Mouse (Mus musculus): ENCODE results near the gene Cav3. TPM values are rescaled to one million over a fixed set of nuclear protein-coding genes. Genes with fewer than 3 reads are reported as not detected.

Cav3 gene
- polyA plus RNA-seq, 1 experiment = not detected

DNA sequence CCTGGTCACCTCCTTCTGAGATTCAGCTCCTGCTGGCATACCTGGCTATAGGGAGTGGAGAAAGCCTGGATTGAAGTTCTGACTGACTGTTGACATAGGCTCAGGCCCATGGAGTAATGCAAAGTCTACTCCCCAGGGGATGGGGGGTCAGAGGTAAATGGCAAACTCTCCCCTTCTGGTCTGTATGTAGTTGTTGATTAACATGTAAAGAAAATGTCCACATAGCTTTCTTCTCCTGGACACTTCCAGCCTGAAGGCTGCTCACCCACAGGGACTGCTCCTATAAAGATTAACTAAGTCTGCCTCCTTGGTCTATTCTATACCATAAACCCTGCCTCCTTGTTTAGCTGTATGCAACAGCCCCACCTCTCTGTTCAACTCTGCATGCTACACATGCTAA, 6.7 kb downstream of the Cav3 start:
- Histone ChIP-seq H3K4me3 (ENCODE audit: insufficient read depth, low read depth, low read length) (no peak overlapping the region), H3K27ac (ENCODE audit: insufficient read depth, low read depth, low read length) (no peak overlapping the region)
- TF ChIP-seq CTCF (IDR thresholded peaks at IDR 0.05; ENCODE audit: insufficient read depth, low read depth, low read length) = no peak

DNA sequence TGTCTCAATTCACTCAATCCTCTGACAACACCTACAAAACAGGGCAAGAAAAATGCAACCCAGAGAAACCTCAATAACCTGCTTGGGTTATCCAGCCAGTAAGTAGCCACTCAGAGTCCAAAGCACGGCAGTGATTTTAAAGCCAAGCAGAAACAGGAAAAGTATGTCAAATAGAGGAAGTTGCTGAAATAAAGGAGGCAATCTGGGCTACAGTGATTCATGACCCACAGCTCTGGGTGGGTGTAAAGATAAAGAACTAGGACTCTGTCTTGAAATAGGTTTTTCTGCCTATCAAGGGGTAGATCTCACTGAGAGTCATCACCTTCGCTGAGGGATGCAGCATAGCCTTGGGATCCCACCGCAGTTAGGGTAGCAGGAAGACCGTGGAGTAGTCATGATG, 12.3 kb downstream of the Cav3 start:
- TF ChIP-seq POLR2A (IDR thresholded peaks at IDR 0.05; ENCODE audit: insufficient read depth, low read depth, low read length) (no peak), CTCF (IDR thresholded peaks at IDR 0.05; ENCODE audit: insufficient read depth, low read depth, low read length) (no peak)
- 94% methylated on average over 4 of the region's 4 CpGs for WGBS

More for the DNA sequence above, 6.7 kb downstream of the Cav3 start:
- peaks cover 3% of the 10 kb centered on the region for H3K4me1 ChIP-seq (ENCODE audit: control insufficient read depth, insufficient read depth, low read length)

DNA sequence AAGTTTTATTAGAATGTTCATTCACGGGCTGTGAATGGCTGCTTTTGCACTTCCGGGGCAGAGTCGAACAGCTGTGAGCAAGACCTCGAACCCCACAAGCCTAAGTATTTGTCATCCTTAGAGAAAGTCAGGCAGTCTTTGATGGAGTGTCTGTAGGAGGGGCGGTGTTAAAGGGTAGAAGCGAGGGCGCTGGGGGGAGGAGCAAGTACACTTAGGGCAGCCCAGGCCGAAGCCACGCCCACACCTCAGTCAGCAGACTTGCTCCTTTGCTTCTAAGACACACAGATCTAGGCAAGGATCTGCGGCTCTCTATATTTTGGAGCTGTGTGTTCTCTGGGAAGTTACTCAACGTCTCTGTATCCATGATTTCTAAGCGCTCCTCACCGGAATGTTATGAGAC, 20.6 kb downstream of the Cav3 start:
- Histone ChIP-seq H3K27ac (ENCODE audit: insufficient read depth, low read depth, low read length) (no peak overlapping the region), H3K4me3 (ENCODE audit: insufficient read depth, low read depth, low read length) (no peak overlapping the region), H3K4me1 (ENCODE audit: control insufficient read depth, insufficient read depth, low read length) (no peaks in the 10 kb centered on the region)
- 65% methylated on average over 13 of the region's 13 CpGs for WGBS
- TF ChIP-seq CTCF (IDR thresholded peaks at IDR 0.05; ENCODE audit: insufficient read depth, low read depth, low read length) = no peak
- no peak for TF ChIP-seq POLR2A (IDR thresholded peaks at IDR 0.05; ENCODE audit: insufficient read depth, low read depth, low read length)

More for the DNA sequence above, 12.3 kb downstream of the Cav3 start:
- Histone ChIP-seq H3K4me3 (ENCODE audit: insufficient read depth, low read depth, low read length) (no peak overlapping the region), H3K27ac (ENCODE audit: insufficient read depth, low read depth, low read length) (no peak overlapping the region), H3K4me1 (ENCODE audit: control insufficient read depth, insufficient read depth, low read length) (no peaks in the 10 kb centered on the region)

DNA sequence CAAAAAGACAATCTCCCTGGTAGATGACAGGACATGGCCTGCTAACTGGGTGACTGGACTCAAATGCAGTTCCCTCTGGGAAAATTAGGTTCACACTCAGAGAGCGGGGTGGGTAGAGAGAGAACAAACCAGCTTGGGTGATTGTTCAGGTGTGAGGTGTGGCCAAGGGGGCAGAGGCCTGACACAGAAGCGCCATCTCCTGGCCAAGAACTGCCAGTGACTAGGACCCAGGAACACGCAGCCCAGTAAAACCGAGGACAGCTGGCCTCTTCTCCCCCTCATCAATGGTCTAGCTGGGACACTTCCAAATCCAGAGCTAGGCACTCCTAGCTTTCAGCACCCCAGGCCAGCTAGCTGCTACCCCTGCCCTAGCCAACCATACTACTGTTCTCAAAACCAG, 25.0 kb downstream of the Cav3 start:
- peaks cover 7% of the 10 kb centered on the region for H3K4me1 ChIP-seq (ENCODE audit: control insufficient read depth, insufficient read depth, low read length)
- H3K27ac ChIP-seq (ENCODE audit: insufficient read depth, low read depth, low read length) = no peak overlapping the region
- no peak overlapping the region for H3K4me3 ChIP-seq (ENCODE audit: insufficient read depth, low read depth, low read length)
- peak; percentile 45; the same call in 1 of the 2 replicates for TF ChIP-seq CTCF (IDR thresholded peaks at IDR 0.05; ENCODE audit: insufficient read depth, low read depth, low read length)
- no peak for TF ChIP-seq POLR2A (IDR thresholded peaks at IDR 0.05; ENCODE audit: insufficient read depth, low read depth, low read length)
- WGBS = 35% methylated on average over 4 of the region's 4 CpGs

DNA sequence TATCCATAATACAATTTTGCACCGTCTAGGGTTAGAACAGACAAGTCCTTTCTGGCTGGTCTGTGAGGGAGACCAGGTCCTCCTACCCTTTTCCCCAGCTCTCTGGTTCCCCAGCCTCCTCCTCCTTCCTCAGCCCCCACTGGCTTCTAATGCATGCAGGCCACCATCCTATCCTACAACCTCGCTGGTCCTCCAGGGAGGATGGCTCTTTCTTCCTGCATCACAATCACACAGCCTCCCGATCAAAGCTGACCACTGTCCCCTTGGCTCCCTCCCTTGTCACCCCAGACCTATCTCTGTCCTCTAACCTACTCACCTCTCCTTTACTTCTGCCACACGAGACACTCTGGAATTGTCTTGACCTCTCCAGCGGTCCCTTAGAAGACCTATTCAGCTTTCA, 28.7 kb downstream of the Cav3 start:
- no peak for TF ChIP-seq CTCF (IDR thresholded peaks at IDR 0.05; ENCODE audit: insufficient read depth, low read depth, low read length)
- no peak for TF ChIP-seq POLR2A (IDR thresholded peaks at IDR 0.05; ENCODE audit: insufficient read depth, low read depth, low read length)
- Histone ChIP-seq H3K27ac (ENCODE audit: insufficient read depth, low read depth, low read length) (no peak overlapping the region), H3K4me3 (ENCODE audit: insufficient read depth, low read depth, low read length) (no peak overlapping the region), H3K4me1 (ENCODE audit: control insufficient read depth, insufficient read depth, low read length) (peaks cover 20% of the 10 kb centered on the region)
- WGBS = 93% methylated on average over 5 of the region's 5 CpGs

DNA sequence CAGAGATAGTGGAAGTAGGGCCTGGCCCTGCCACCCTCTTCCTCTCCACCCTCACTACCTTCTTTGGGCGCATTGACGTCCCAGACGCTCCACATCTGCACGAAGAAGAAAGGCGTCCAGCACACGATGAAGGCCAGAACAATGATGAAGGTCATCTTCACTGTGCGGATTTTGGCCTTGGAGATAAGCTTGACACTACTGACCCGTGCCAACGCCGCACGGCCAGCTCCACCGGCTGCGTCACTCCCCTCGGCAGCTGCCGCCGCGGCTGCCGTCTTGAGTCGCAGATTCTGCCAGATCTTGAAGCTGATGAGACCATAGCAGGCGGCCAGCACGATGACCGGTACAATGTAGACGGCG, 29.5 kb downstream of the Cav3 start:
- H3K27ac ChIP-seq (ENCODE audit: insufficient read depth, low read depth, low read length) = no peak overlapping the region
- 35% methylated on average over 24 of the region's 24 CpGs for WGBS
- no peak for TF ChIP-seq CTCF (IDR thresholded peaks at IDR 0.05; ENCODE audit: insufficient read depth, low read depth, low read length)
- no peak for TF ChIP-seq POLR2A (IDR thresholded peaks at IDR 0.05; ENCODE audit: insufficient read depth, low read depth, low read length)
- peaks cover 20% of the 10 kb centered on the region for H3K4me1 ChIP-seq (ENCODE audit: control insufficient read depth, insufficient read depth, low read length)
- peak overlapping the region; percentile 38 for H3K4me3 ChIP-seq (ENCODE audit: insufficient read depth, low read depth, low read length)

DNA sequence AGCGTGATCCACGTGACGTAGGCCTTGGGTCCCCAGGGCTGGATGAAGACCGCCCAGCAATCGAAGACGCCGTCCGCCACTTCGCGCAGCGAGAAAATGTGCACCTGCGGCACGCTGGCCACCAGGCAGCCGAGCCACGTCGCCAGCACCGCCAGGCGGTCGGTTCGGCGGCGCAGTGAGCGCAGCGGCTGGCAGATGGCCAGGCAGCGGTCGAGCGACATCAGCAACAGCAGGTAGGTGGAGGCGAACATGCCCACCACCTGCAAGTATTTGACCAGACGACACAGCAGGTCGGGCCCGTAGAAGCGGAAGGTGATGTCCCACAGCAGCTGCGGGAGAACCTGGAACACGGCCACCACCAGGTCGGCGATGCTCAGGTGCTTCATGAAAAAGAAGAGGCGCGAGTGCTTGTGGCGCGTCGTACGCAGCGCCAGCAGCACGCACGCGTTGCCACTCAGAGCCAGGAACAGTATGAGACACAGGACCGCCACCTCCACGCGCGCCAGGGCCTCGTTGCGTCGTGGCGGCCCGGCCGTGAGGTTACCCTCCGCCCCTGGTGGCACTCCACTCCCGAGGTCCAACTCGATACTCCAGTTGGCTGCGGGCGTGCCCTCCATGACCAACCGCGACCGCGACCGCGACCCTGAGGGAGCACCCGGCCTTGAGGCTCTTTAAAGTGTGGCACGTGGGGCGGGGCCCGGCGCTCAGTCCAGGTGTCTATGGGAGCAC, 30.0 kb downstream of the Cav3 start:
- H3K4me3 ChIP-seq (ENCODE audit: insufficient read depth, low read depth, low read length) = peak overlapping the region; percentile 38
- WGBS = 4% methylated on average over 72 of the region's 72 CpGs
- no peak overlapping the region for H3K27ac ChIP-seq (ENCODE audit: insufficient read depth, low read depth, low read length)
- no peak for TF ChIP-seq POLR2A (IDR thresholded peaks at IDR 0.05; ENCODE audit: insufficient read depth, low read depth, low read length)
- TF ChIP-seq CTCF (IDR thresholded peaks at IDR 0.05; ENCODE audit: insufficient read depth, low read depth, low read length) = no peak
- peaks cover 20% of the 10 kb centered on the region for H3K4me1 ChIP-seq (ENCODE audit: control insufficient read depth, insufficient read depth, low read length)

DNA sequence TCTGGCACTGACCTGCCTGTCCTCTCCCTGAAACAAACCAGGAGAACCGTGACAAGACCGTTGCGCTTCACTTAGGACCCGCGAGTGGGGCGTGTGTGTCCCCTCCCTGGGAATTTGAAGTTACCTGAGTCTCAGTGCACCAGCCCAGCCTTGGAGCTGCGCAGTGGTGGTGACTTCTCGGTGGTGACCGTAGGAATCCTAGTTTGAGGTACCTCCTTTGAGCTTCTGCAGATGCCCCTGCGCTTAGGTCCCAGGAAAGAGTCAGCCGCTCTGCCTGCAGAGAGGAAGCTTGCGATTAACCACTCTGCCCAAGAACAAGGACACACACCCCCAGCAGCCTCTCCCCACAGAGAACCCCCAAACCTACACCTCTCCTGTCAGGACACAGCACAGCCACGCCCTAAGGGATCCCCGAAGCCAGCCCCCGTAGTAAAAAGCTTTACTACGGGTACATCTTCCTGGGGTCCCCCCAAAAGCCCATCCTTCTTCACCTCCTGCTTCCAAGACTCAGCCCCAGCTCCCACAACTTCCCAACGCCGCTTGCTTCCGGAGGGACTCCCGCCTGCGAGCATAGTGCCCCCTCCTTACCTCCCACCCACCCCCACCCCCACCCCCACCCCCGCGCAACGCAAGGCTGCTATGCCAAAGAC, 30.7 kb downstream of the Cav3 start, which contains the start of gene Oxtr:
Gene Oxtr, minus strand, starts transcription at position 34 of the 650 bp plus-strand sequence.
- Histone ChIP-seq H3K4me1 (ENCODE audit: control insufficient read depth, insufficient read depth, low read length) (peaks cover 22% of the 10 kb centered on the region), H3K27ac (ENCODE audit: insufficient read depth, low read depth, low read length) (no peak within 1 kb of the TSS), H3K4me3 (ENCODE audit: insufficient read depth, low read depth, low read length) (peak within 1 kb of the TSS; percentile 50)
- WGBS = 5% methylated on average over 24 of the region's 24 CpGs
- TF ChIP-seq CTCF (IDR thresholded peaks at IDR 0.05; ENCODE audit: insufficient read depth, low read depth, low read length) = no peak
- TF ChIP-seq POLR2A (IDR thresholded peaks at IDR 0.05; ENCODE audit: insufficient read depth, low read depth, low read length) = no peak

DNA sequence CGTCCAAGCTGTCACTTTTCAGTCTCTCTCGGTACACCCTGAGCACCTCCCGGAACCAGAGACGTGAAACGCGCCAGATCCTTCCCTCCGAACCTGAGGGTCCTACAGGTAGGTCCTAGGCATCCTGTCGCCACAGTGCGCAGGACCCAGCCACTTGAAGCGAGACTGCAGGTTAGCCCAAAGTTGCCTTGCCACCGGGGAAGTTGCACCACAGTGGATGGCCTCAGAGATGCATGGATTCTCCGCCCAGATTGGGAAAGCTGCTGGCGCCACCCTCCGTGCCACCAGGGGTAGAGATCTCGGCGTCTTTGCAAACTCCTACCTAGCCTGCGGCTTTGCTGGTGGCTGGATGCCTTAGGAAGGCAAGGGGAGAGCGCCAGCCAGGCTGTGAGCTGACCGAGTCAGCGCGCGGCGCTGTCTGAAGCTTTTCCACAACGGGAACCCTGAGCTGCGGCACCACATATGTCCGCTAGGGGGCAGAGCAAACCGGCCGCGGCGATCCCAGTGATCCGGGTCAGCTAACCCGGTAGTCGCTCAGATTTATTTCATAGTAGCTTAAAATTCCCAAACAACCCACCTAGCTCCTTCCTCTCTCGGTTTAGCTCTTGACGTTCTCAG, 31.4 kb downstream of the Cav3 start:
- peak overlapping the region; percentile 50 for H3K4me3 ChIP-seq (ENCODE audit: insufficient read depth, low read depth, low read length)
- no peak overlapping the region for H3K27ac ChIP-seq (ENCODE audit: insufficient read depth, low read depth, low read length)
- peaks cover 22% of the 10 kb centered on the region for H3K4me1 ChIP-seq (ENCODE audit: control insufficient read depth, insufficient read depth, low read length)
- TF ChIP-seq CTCF (IDR thresholded peaks at IDR 0.05; ENCODE audit: insufficient read depth, low read depth, low read length) (peak; percentile 78; the same call in 1 of the 2 replicates), POLR2A (IDR thresholded peaks at IDR 0.05; ENCODE audit: insufficient read depth, low read depth, low read length) (no peak)
- under 1% methylated on average over 35 of the region's 35 CpGs for WGBS
